Mouse (Mus musculus) midbrain, postnatal 0 days (tissue): ENCODE data around the gene Unc5c. TPM values are rescaled to one million over a fixed set of nuclear protein-coding genes. Genes with fewer than 3 reads are reported as not detected.

ENCODE experiments used
- ATAC-seq: fragments of 200-750 bp; cut with Nextera tagmentation; 2 replicates; pipeline ENCODE4 v1.8.0; 2017; ENCODE audit warnings: moderate number of reproducible peaks, mild to moderate bottlenecking, moderate TSS enrichment, moderate library complexity; ENCODE audit not compliant: low FRiP score
- DNase-seq: peaks from one replicate; pipeline ENCODE4 v3.0.0-alpha.2; 2015; ENCODE audit warnings: low spot score
- H3K27ac ChIP-seq: fragments of 300-500 bp; sonication (generic); 2 replicates; pipeline ENCODE4 v1.5.1; 2014; ENCODE audit warnings: low read depth, mild to moderate bottlenecking, low read length, mixed read lengths
- H3K27me3 ChIP-seq: fragments of 300-500 bp; sonication (generic); 2 replicates; pipeline ENCODE4 v1.6.1; 2014; ENCODE audit warnings: low read length, control low read depth, mixed read lengths; ENCODE audit not compliant: insufficient read depth
- H3K36me3 ChIP-seq: fragments of 300-500 bp; sonication (generic); 2 replicates; pipeline ENCODE4 v1.6.1; 2014; ENCODE audit warnings: low read length, control low read depth, mixed read lengths; ENCODE audit not compliant: insufficient read depth
- H3K4me1 ChIP-seq: fragments of 300-500 bp; sonication (generic); 2 replicates; pipeline ENCODE4 v1.6.1; 2014; ENCODE audit warnings: mild to moderate bottlenecking, control low read depth, antibody characterized with exemption, low read length, mixed read lengths; ENCODE audit not compliant: insufficient read depth
- H3K4me2 ChIP-seq: fragments of 300-500 bp; sonication (generic); 2 replicates; pipeline ENCODE4 v1.6.1; 2014; ENCODE audit warnings: low read depth, mild to moderate bottlenecking, low read length, mixed read lengths; ENCODE audit not compliant: poor library complexity, severe bottlenecking
- H3K4me3 ChIP-seq: fragments of 300-500 bp; sonication (generic); 2 replicates; pipeline ENCODE4 v1.5.1; 2014; ENCODE audit warnings: low read depth, mild to moderate bottlenecking, low read length, moderate library complexity
- H3K9ac ChIP-seq: fragments of 300-500 bp; sonication (generic); replicated peaks from 2 replicates; pipeline ENCODE4 v1.6.1; 2014; ENCODE audit warnings: mild to moderate bottlenecking, low read length, moderate library complexity, mixed read lengths; ENCODE audit not compliant: poor library complexity, severe bottlenecking
- H3K9me3 ChIP-seq: fragments of 300-500 bp; sonication (generic); 2 replicates; pipeline ENCODE4 v1.6.1; 2016; ENCODE audit warnings: low read length, control low read depth
- CTCF ChIP-seq: IDR thresholded peaks from 2 replicates; pipeline ENCODE4 v1.5.1; 2016; ENCODE audit warnings: antibody characterized with exemption, mild to moderate bottlenecking
- WGBS: fragments of 180-500 bp; shearing (Covaris S2); extraction: QIAGEN DNeasy Blood & Tissue Kit; methylation state at CpG from one replicate; pipeline ENCODE4 v1.1.7; 2014; 5-methylcytosine and 5-hydroxymethylcytosine counted together
- polyA plus RNA-seq: library from polyadenylated mRNA; unstranded; fragments of >200 nt; fragmentation: Nextera tagmentation; extraction: Ambion mirVana; gene quantifications from 2 replicates; pipeline ENCODE4 v1.2.1, GENCODE M21; 2015
- total RNA-seq: library from RNA; depleted of rRNA; stranded (reverse); fragments of >200 nt; gene quantifications from 2 replicates; pipeline ENCODE4 v1.2.3, GENCODE M21; 2014; rRNA removed

Gene Unc5c
- total RNA-seq (40.2 and 44.4 TPM in 2 replicates), polyA plus RNA-seq (7.5 and 10.4 TPM in 2 replicates)

DNA sequence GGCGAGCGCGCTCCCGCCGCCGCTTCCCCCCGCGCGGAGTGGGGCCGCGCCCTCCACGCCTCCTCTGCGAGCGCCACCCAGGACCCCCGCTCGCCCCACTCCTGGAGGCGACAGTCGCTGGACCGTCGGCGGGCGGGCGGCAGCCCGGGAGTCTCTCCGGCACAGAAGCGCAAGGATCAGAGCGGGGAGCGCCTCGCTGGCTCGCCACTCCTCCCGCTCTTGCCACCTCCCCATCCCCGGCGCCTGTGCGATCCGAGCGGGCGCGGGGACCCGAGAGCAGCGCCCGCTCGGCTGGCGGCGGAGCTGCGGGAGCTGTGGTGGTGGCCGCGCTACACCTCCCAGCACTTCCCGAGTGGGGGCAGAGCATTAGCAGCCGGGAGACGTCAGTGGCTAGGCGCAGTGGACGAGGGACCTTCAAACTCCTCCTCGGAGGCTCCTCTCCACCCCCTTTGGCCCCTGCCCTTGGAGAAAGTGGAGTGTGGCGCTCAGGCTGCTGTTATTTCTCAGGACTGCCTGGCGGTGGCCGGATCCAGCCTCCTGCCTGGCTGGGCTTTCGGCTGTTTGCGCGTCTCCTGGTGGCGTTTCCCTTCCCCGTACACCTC lies at the start of gene Unc5c:
Unc5c (plus strand) TSS at position 113 of the 602 bp plus-strand sequence.
- H3K27me3 ChIP-seq: no peaks in the 10 kb centered on the region
- H3K9me3 ChIP-seq: no peaks in the 10 kb centered on the region
- peak within 1 kb of the TSS; percentile 86 for H3K27ac ChIP-seq
- H3K4me1 ChIP-seq: peaks cover 11% of the 10 kb centered on the region; the same call in 1 of the 2 replicates
- H3K9ac ChIP-seq: peak within 1 kb of the TSS; percentile 81
- DNase-seq (peak; percentile 92), ATAC-seq (peak; percentile 87)
- peak within 1 kb of the TSS; percentile 93 for H3K4me3 ChIP-seq
- H3K36me3 ChIP-seq: no peaks in the 10 kb centered on the region
- TF ChIP-seq CTCF: peak; percentile 51
- H3K4me2 ChIP-seq: peak within 1 kb of the TSS; percentile 73
- WGBS: under 1% methylated on average over 52 of the region's 61 CpGs

- Histone ChIP-seq H3K9me3 (no peaks in the 10 kb centered on the region), H3K27me3 (no peaks in the 10 kb centered on the region), H3K36me3 (no peaks in the 10 kb centered on the region), H3K4me3 (no peak overlapping the region), H3K4me2 (no peak overlapping the region), H3K9ac (no peak overlapping the region), H3K27ac (no peak overlapping the region), H3K4me1 (0 out of 2 replicates have a peak, but pooled peaks cover 4% of the 10 kb centered on the region)
- 88% methylated on average over 2 of the region's 2 CpGs for WGBS
- peak; percentile 33 for TF ChIP-seq CTCF
- ATAC-seq (no peak), DNase-seq (no peak)
Measured at GRCm38 (mm10) chr3:141457475-141457874, 7.5 kb upstream of the Unc5c start.

GRCm38 (mm10) chr3:141462482-141462881 lies 2.5 kb upstream of the Unc5c start:
- DNase-seq: peak; percentile 75
- H3K4me1 ChIP-seq: 0 out of 2 replicates have a peak, but pooled peaks cover 6% of the 10 kb centered on the region
- H3K27ac ChIP-seq: no peak overlapping the region
- no peak overlapping the region for H3K4me3 ChIP-seq
- H3K36me3 ChIP-seq: no peaks in the 10 kb centered on the region
- WGBS: 33% methylated on average over 7 of the region's 7 CpGs
- peak; percentile 70 for TF ChIP-seq CTCF
- H3K9me3 ChIP-seq: no peaks in the 10 kb centered on the region
- H3K27me3 ChIP-seq: no peaks in the 10 kb centered on the region
- peak overlapping the region; percentile 12; the same call in 1 of the 2 replicates for H3K4me2 ChIP-seq
- ATAC-seq: no peak
- no peak overlapping the region for H3K9ac ChIP-seq

GRCm38 (mm10) chr3:141464691-141465103 lies 319 bp upstream of the Unc5c start:
- Histone ChIP-seq H3K36me3 (no peaks in the 10 kb centered on the region), H3K9ac (peak overlapping the region; percentile 81), H3K27ac (peak overlapping the region; percentile 86), H3K4me3 (peak overlapping the region; percentile 93), H3K4me2 (peak overlapping the region; percentile 73), H3K9me3 (no peaks in the 10 kb centered on the region), H3K4me1 (peaks cover 11% of the 10 kb centered on the region; the same call in 1 of the 2 replicates), H3K27me3 (no peaks in the 10 kb centered on the region)
- WGBS: under 1% methylated on average over 26 of the region's 26 CpGs
- peak; percentile 76 for ATAC-seq
- TF ChIP-seq CTCF: peak; percentile 32; the same call in 1 of the 2 replicates
- peak; percentile 89 for DNase-seq

DNA sequence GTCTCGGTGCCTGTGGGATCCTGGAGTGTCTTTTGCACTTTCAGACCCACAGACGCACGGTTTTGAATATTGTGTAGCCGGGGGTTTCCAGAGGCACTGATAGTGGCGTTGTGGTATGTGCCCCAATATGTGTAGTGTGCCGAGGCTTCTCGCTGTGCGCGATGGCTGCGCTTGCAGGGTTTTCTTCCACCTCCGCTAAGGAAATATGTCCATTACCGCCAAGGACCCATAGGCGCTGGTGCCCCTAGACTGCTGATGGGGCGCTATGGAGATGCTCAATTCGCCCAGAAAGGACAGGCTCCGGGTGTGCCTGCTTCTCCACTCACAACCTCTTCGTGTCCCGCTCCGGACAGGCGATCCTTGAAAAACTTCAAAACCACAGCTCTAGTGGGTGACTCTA lies 1.0 kb downstream of the Unc5c start:
- DNase-seq: peak; percentile 65

GRCm38 (mm10) chr3:141466727-141467335 lies 1.8 kb downstream of the Unc5c start:
- whole genome bisulfite sequencing: 7% methylated on average over 3 of the region's 3 CpGs
- H3K9ac ChIP-seq: peak overlapping the region; percentile 44
- TF ChIP-seq CTCF: no peak

More for the DNA sequence above, 1.0 kb downstream of the Unc5c start:
- no peaks in the 10 kb centered on the region for H3K27me3 ChIP-seq
- TF ChIP-seq CTCF: peak; percentile 50
- peak overlapping the region; percentile 73 for H3K4me2 ChIP-seq
- H3K4me1 ChIP-seq: peaks cover 11% of the 10 kb centered on the region; the same call in 1 of the 2 replicates
- H3K9ac ChIP-seq: peak overlapping the region; percentile 81
- peak overlapping the region; percentile 86 for H3K27ac ChIP-seq
- ATAC-seq: peak; percentile 24; the same call in 1 of the 2 replicates
- WGBS: 1% methylated on average over 20 of the region's 20 CpGs
- H3K9me3 ChIP-seq: no peaks in the 10 kb centered on the region
- no peaks in the 10 kb centered on the region for H3K36me3 ChIP-seq
- peak overlapping the region; percentile 93 for H3K4me3 ChIP-seq

More at GRCm38 (mm10) chr3:141466727-141467335, 1.8 kb downstream of the Unc5c start:
- Histone ChIP-seq H3K4me1 (peaks cover 11% of the 10 kb centered on the region; the same call in 1 of the 2 replicates), H3K9me3 (no peaks in the 10 kb centered on the region), H3K4me3 (peak overlapping the region; percentile 93), H3K27ac (peak overlapping the region; percentile 8; the same call in 1 of the 2 replicates), H3K4me2 (peak overlapping the region; percentile 73), H3K36me3 (no peaks in the 10 kb centered on the region), H3K27me3 (no peaks in the 10 kb centered on the region)
- ATAC-seq (no peak), DNase-seq (peak; percentile 31)
